Mouse (Mus musculus) heart, postnatal 0 days (tissue): ENCODE measurements around the gene Rab31. TPM values are rescaled to one million over a fixed set of nuclear protein-coding genes. Genes with fewer than 3 reads are reported as not detected.
A peak's percentile ranks its signal among the peaks of the same experiment; 100 is the strongest.

Experiments
- ATAC-seq: fragments of 200-750 bp; cut with Nextera tagmentation; 2 replicates; pipeline ENCODE4 v1.8.0; 2017; ENCODE audit warnings: low read depth, moderate number of reproducible peaks, moderate library complexity; ENCODE audit not compliant: insufficient read depth
- DNase-seq: peaks from one replicate; pipeline ENCODE4 v3.0.0-alpha.2; 2016; ENCODE audit warnings: low spot score
- H3K27ac ChIP-seq: fragments of 300-500 bp; sonication (generic); 2 replicates; pipeline ENCODE4 v1.5.1; 2014; ENCODE audit warnings: low read depth, mild to moderate bottlenecking
- H3K27me3 ChIP-seq: fragments of 300-500 bp; sonication (generic); 2 replicates; pipeline ENCODE4 v1.6.1; 2014; ENCODE audit warnings: low read length, mixed read lengths; ENCODE audit not compliant: control insufficient read depth, insufficient read depth
- H3K36me3 ChIP-seq: fragments of 300-500 bp; sonication (generic); replicated peaks from 2 replicates; pipeline ENCODE4 v1.6.1; 2014; ENCODE audit warnings: low read length, mixed read lengths; ENCODE audit not compliant: control insufficient read depth, insufficient read depth
- H3K4me1 ChIP-seq: fragments of 300-500 bp; sonication (generic); 2 replicates; pipeline ENCODE4 v1.6.1; 2014; ENCODE audit warnings: antibody characterized with exemption; ENCODE audit not compliant: control insufficient read depth, insufficient read depth
- H3K4me2 ChIP-seq: fragments of 300-500 bp; sonication (generic); 2 replicates; pipeline ENCODE4 v1.6.1; 2014; ENCODE audit warnings: low read depth, mild to moderate bottlenecking, low read length, moderate library complexity
- H3K4me3 ChIP-seq: fragments of 300-500 bp; sonication (generic); 2 replicates; pipeline ENCODE4 v1.5.1; 2014; ENCODE audit warnings: low read depth, low read length
- H3K9ac ChIP-seq: fragments of 300-500 bp; sonication (generic); replicated peaks from 2 replicates; pipeline ENCODE4 v1.6.1; 2014; ENCODE audit warnings: low read depth, low read length, mixed read lengths
- H3K9me3 ChIP-seq: fragments of 300-500 bp; sonication (generic); replicated peaks from 2 replicates; pipeline ENCODE4 v1.6.1; 2016; ENCODE audit warnings: low read length; ENCODE audit not compliant: control insufficient read depth
- CTCF ChIP-seq: IDR thresholded peaks from 2 replicates; pipeline ENCODE4 v1.5.1; 2016; ENCODE audit warnings: antibody characterized with exemption, control low read depth, low read depth
- EP300 ChIP-seq: IDR thresholded peaks from 2 replicates; pipeline ENCODE4 v1.6.1; 2016; ENCODE audit warnings: antibody characterized with exemption, low read depth
- WGBS: fragments of 180-500 bp; shearing (Covaris S2); extraction: QIAGEN DNeasy Blood & Tissue Kit; methylation state at CpG from one replicate; pipeline ENCODE4 v1.1.7; 2014; 5-methylcytosine and 5-hydroxymethylcytosine counted together
- polyA plus RNA-seq: library from polyadenylated mRNA; unstranded; fragments of >200 nt; fragmentation: Nextera tagmentation; extraction: Ambion mirVana; gene quantifications from 2 replicates; pipeline ENCODE4 v1.2.1, GENCODE M21; 2015
- total RNA-seq: library from RNA; depleted of rRNA; stranded (reverse); fragments of >200 nt; gene quantifications from 2 replicates; pipeline ENCODE4 v1.2.3, GENCODE M21; 2014; ENCODE audit warnings: low replicate concordance

The Rab31 gene
- total and polyA plus RNA-seq, 2 experiments from 2014 or later = 22.5 to 44.1 TPM

GRCm38 (mm10) chr17:65701356-65701755, 71.2 kb downstream of the Rab31 start:
- TF ChIP-seq EP300 = no peak
- no peak for TF ChIP-seq CTCF
- Histone ChIP-seq H3K4me2 (no peak overlapping the region), H3K9me3 (no peaks in the 10 kb centered on the region), H3K27ac (peak overlapping the region; percentile 87), H3K27me3 (no peaks in the 10 kb centered on the region), H3K36me3 (no peaks in the 10 kb centered on the region), H3K4me1 (peaks cover 11% of the 10 kb centered on the region; the same call in 1 of the 2 replicates), H3K9ac (no peak overlapping the region), H3K4me3 (no peak overlapping the region)
- WGBS = 62% methylated on average over 8 of the region's 8 CpGs
- no peak for ATAC-seq
- no peak for DNase-seq

- H3K27me3 ChIP-seq = no peaks in the 10 kb centered on the region
- TF ChIP-seq CTCF (no peak), EP300 (no peak)
- peaks cover 11% of the 10 kb centered on the region; the same call in 1 of the 2 replicates for H3K4me1 ChIP-seq
- 83% methylated on average over 4 of the region's 4 CpGs for WGBS
- H3K4me2 ChIP-seq = no peak overlapping the region
- no peak for ATAC-seq
- no peak for DNase-seq
- H3K9ac ChIP-seq = no peak overlapping the region
- no peak overlapping the region for H3K4me3 ChIP-seq
- no peaks in the 10 kb centered on the region for H3K9me3 ChIP-seq
- H3K27ac ChIP-seq = no peak overlapping the region
- H3K36me3 ChIP-seq = 0 out of 2 replicates have a peak, but pooled peaks cover 3% of the 10 kb centered on the region
Measured at GRCm38 (mm10) chr17:65700060-65700459, 72.5 kb downstream of the Rab31 start.

DNA sequence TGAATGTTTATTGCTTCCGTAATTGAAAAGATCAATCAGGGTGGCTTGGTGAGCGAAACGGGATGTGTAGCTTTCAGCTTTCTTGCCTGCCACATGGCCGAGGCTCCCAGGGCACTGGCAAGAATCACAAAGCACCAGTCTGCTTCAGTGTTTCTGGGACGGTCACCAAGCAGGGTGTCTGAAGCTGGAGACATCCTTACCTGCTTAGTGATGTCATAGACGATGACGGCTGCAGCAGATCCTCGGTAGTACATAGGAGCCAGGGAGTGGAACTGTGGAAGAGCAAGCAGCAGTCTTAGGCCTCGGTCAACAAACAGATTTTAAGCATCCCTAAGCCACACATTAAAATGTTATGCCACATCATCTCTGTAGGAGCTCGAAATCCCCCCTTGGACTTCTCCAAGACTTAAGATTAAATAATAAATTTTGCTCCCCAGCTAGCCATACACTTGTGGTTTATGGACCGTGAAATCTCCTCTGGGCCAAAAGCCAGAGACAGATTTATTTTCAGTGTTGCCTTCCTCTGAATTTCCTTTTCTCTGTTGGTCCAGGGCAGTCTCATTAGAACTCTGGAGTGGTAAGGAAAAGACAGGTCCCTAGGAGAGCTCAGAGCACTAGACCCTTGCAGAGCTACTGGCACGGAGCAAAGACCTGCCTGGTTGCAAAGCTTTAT, 74.6 kb downstream of the Rab31 start:
- WGBS = 85% methylated on average over 12 of the region's 12 CpGs
- no peak for ATAC-seq
- 0 out of 2 replicates have a peak, but pooled peaks cover 6% of the 10 kb centered on the region for H3K36me3 ChIP-seq
- TF ChIP-seq EP300 (no peak), CTCF (no peak)
- H3K4me3 ChIP-seq = no peak overlapping the region
- H3K9me3 ChIP-seq = no peaks in the 10 kb centered on the region
- no peak overlapping the region for H3K27ac ChIP-seq
- H3K4me2 ChIP-seq = no peak overlapping the region
- no peak for DNase-seq
- no peaks in the 10 kb centered on the region for H3K27me3 ChIP-seq
- no peak overlapping the region for H3K9ac ChIP-seq
- peaks cover 11% of the 10 kb centered on the region; the same call in 1 of the 2 replicates for H3K4me1 ChIP-seq

- peaks cover 3% of the 10 kb centered on the region; the same call in 1 of the 2 replicates for H3K4me1 ChIP-seq
- H3K9me3 ChIP-seq = no peaks in the 10 kb centered on the region
- H3K27me3 ChIP-seq = no peaks in the 10 kb centered on the region
- no peak for TF ChIP-seq CTCF
- no peak for TF ChIP-seq EP300
- H3K4me2 ChIP-seq = no peak overlapping the region
- 0 out of 2 replicates have a peak, but pooled peaks cover 6% of the 10 kb centered on the region for H3K36me3 ChIP-seq
- H3K9ac ChIP-seq = no peak overlapping the region
- no peak overlapping the region for H3K4me3 ChIP-seq
- H3K27ac ChIP-seq = no peak overlapping the region
- DNase-seq = no peak
- 93% methylated on average over 13 of the region's 13 CpGs for WGBS
- ATAC-seq = no peak
Measured at GRCm38 (mm10) chr17:65696939-65697338, 75.6 kb downstream of the Rab31 start.

DNA sequence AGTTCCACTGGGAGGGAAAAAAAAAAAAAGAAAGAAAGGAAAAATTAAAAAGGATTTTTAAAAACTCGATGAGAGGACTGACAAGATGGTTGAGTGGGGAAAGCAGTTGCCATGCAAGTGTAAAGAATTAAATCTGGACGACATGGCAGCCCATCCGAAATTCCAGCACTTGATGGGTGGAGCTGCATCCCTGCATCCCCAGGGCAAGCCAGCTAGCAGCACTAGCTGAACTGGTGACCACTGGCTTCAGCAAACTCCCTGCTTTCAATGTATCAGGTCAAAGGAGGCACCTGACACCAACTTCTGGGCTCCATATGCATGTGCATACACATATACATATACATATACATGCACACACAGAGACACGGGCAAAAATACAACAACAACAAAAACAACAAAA, 80.3 kb downstream of the Rab31 start:
- ATAC-seq = no peak
- H3K9ac ChIP-seq = no peak overlapping the region
- WGBS = 81% methylated on average over 4 of the region's 4 CpGs

DNA sequence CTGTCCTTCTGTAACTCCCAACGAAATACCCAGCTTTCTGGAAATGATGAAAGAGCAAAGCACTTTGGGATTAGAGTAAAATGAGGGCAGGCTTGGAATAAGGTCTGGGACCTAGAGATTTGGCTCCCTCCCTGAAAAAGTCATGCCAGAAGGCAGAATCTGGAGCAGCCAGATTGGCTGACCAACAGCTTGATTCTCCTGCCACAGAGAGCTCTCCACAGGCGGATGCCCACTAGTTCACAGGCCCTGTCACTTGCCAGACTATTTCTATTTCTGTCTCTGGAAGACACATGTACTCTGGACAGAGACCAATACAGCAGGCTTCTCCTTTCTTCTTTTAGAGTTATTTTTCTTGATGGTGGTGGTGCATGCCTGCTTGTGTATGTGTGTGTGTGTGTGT, 88.8 kb downstream of the Rab31 start:
- Histone ChIP-seq H3K4me2 (no peak overlapping the region), H3K27ac (peak overlapping the region; percentile 63), H3K4me1 (0 out of 2 replicates have a peak, but pooled peaks cover 4% of the 10 kb centered on the region), H3K27me3 (no peaks in the 10 kb centered on the region), H3K9me3 (no peaks in the 10 kb centered on the region), H3K9ac (no peak overlapping the region), H3K4me3 (no peak overlapping the region), H3K36me3 (no peaks in the 10 kb centered on the region)
- 54% methylated on average over 2 of the region's 2 CpGs for WGBS
- DNase-seq (peak; percentile 53), ATAC-seq (peak; percentile 75)
- TF ChIP-seq EP300 (no peak), CTCF (no peak)

More for the DNA sequence above, 80.3 kb downstream of the Rab31 start:
- Histone ChIP-seq H3K27me3 (no peaks in the 10 kb centered on the region), H3K4me3 (no peak overlapping the region), H3K4me2 (no peak overlapping the region), H3K27ac (no peak overlapping the region), H3K4me1 (no peaks in the 10 kb centered on the region), H3K9me3 (no peaks in the 10 kb centered on the region), H3K36me3 (peaks cover 18% of the 10 kb centered on the region; the same call in 1 of the 2 replicates)
- TF ChIP-seq EP300 (no peak), CTCF (no peak)
- DNase-seq = no peak
